Mouse (Mus musculus) embryonic facial prominence, embryonic 13.5 days (tissue): ENCODE data around the gene Taf4. TPM values are rescaled to one million over a fixed set of nuclear protein-coding genes. Genes with fewer than 3 reads are reported as not detected.
A peak's percentile ranks its signal among the peaks of the same experiment; 100 is the strongest.

Source experiments
- ATAC-seq: fragments of 200-750 bp; cut with Nextera tagmentation; 2 replicates; pipeline ENCODE4 v1.8.0; 2017; ENCODE audit warnings: low read depth; ENCODE audit not compliant: insufficient number of reproducible peaks, insufficient read depth, low FRiP score, low TSS enrichment
- H3K27ac ChIP-seq: fragments of 300-500 bp; sonication (generic); 2 replicates; pipeline ENCODE4 v1.5.1; 2015; ENCODE audit warnings: moderate library complexity, mild to moderate bottlenecking, inconsistent platforms
- H3K27me3 ChIP-seq: fragments of 300-500 bp; sonication (generic); 2 replicates; pipeline ENCODE4 v1.6.1; 2015; ENCODE audit warnings: mild to moderate bottlenecking, inconsistent platforms
- H3K36me3 ChIP-seq: fragments of 300-500 bp; sonication (generic); 2 replicates; pipeline ENCODE4 v1.6.1; 2015; ENCODE audit warnings: mild to moderate bottlenecking, inconsistent platforms
- H3K4me1 ChIP-seq: fragments of 300-500 bp; sonication (generic); 2 replicates; pipeline ENCODE4 v1.6.1; 2015; ENCODE audit warnings: inconsistent platforms
- H3K4me2 ChIP-seq: fragments of 300-500 bp; sonication (generic); 2 replicates; pipeline ENCODE4 v1.6.1; 2015; ENCODE audit warnings: moderate library complexity, mild to moderate bottlenecking, inconsistent platforms
- H3K4me3 ChIP-seq: fragments of 300-500 bp; sonication (generic); 2 replicates; pipeline ENCODE4 v1.5.1; 2015; ENCODE audit warnings: mild to moderate bottlenecking, inconsistent platforms
- H3K9ac ChIP-seq: fragments of 300-500 bp; sonication (generic); 2 replicates; pipeline ENCODE4 v1.6.1; 2015; ENCODE audit warnings: mild to moderate bottlenecking, inconsistent platforms
- H3K9me3 ChIP-seq: fragments of 300-500 bp; sonication (generic); 2 replicates; pipeline ENCODE4 v1.6.1; 2016; ENCODE audit warnings: inconsistent platforms
- WGBS: fragments of 180-500 bp; shearing (Covaris S2); methylation state at CpG from one replicate; pipeline ENCODE4 v1.1.7; 2015; ENCODE audit warnings: mixed read lengths; 5-methylcytosine and 5-hydroxymethylcytosine counted together
- polyA plus RNA-seq: library from polyadenylated mRNA; unstranded; fragments of >200 nt; fragmentation: Nextera tagmentation; extraction: Ambion mirVana; gene quantifications from 2 replicates; pipeline ENCODE4 v1.2.1, GENCODE M21; 2015

Taf4 gene
- polyA plus RNA-seq, result 3.7 and 3.9 TPM in 2 replicates

DNA sequence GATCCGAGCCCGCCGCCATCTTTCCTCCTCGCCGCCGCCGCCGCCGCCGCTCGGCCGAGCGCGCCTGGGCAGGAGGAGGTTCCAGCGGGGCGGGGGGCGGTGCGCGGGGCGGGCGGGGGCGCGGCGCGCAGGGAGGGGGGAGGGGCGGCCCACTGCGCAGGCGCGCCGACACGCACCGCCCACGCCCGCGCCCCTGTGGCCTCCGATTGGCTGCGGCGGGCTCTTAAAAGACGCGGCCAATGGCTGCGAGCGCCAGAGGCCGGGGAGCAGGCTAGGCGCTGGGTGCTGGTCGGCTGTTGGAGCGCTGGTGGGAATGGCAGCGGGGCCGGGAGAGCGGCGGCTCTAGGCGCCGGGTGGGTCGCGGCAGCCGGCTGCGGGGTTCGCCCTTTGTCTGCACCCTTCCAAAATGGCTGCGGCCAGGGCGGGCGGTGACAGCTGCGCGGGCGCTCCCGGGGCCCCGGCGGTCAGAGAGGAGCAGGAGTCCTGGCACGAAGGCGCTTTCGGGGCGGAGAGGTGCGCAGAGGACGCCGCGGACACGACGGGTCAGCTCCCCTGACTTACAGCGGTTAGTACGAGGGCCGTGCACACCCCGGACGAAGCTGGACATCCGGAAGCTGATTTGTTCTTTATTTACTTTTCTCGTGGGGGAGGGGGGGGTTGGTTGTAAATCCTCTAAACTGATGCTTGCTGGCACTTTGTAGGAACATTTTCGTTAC, at the start of gene Taf4:
TSS of gene Taf4 (minus strand) at position 19 of the 716 bp plus-strand sequence.
- under 1% methylated on average over 69 of the region's 84 CpGs for WGBS
- peak within 1 kb of the TSS; percentile 96 for H3K27ac ChIP-seq
- no peaks in the 10 kb centered on the region for H3K36me3 ChIP-seq
- no peaks in the 10 kb centered on the region for H3K9me3 ChIP-seq
- peak within 1 kb of the TSS; percentile 81 for H3K4me3 ChIP-seq
- peak within 1 kb of the TSS; percentile 94 for H3K9ac ChIP-seq
- no peaks in the 10 kb centered on the region for H3K27me3 ChIP-seq
- ATAC-seq, result peak; percentile 93
- H3K4me1 ChIP-seq, result peaks cover 42% of the 10 kb centered on the region
- H3K4me2 ChIP-seq, result peak within 1 kb of the TSS; percentile 100

DNA sequence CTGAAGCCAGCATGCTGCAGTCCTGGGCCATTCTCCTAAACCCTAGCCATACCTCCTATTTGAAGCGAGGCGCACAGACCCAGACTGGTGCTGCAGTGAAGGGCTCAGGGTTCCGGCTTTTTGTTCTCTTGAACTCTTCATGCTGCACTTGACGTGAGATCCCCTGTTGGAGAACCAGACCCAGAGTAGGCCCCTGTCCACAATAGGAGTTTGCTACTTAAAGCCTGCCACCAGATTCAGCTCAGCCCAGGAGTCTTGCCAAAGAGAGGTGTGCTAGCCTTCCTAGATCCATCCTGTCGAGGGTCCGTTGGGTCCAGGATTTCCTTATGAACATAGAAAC, 49.4 kb upstream of the Taf4 start:
- Histone ChIP-seq H3K36me3 (peaks cover 33% of the 10 kb centered on the region), H3K27ac (peak overlapping the region; percentile 96), H3K27me3 (peaks cover 24% of the 10 kb centered on the region), H3K9ac (peak overlapping the region; percentile 96), H3K4me1 (peaks cover 34% of the 10 kb centered on the region), H3K9me3 (no peaks in the 10 kb centered on the region), H3K4me2 (peak overlapping the region; percentile 92), H3K4me3 (peak overlapping the region; percentile 96)
- no peak for ATAC-seq
- 3% methylated on average over 6 of the region's 6 CpGs for WGBS

DNA sequence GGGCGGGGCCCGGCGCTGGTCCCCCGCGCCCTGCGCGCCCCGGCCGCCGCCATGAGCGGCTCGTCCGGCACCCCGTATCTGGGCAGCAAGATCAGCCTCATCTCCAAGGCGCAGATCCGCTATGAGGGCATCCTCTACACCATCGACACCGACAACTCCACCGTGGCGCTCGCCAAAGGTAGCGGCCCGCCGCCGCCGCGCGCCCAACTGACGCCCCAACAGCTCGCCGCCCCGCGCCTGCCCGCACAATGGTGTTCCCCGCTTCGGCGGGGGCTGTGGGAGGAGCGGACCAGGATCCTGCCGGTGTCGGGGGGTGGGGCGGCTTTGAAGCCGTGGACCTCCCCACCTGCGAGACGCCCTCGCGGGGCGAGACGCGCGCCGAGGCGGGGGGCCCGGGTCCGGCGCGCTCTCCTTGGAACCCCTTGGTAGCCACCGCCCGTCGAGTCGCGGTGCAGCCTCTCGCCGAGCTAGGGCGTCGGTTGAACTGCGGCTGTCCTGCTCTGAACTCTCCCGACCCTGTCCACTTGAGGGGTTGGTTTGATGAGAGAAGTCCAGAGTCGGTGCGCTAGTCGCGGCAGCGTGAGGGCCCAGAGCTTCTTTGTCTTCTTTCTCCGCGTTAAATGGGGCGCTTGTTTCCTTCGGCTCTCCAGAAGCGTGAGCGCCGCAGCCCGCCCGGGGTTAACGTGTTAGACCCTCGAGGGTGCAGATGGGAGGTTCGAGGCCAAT, 48.9 kb upstream of the Taf4 start:
- peak overlapping the region; percentile 96 for H3K27ac ChIP-seq
- ATAC-seq, result peak; percentile 5; the same call in 1 of the 2 replicates
- peaks cover 34% of the 10 kb centered on the region for H3K4me1 ChIP-seq
- peak overlapping the region; percentile 92 for H3K4me2 ChIP-seq
- H3K27me3 ChIP-seq, result peaks cover 26% of the 10 kb centered on the region
- peak overlapping the region; percentile 96 for H3K4me3 ChIP-seq
- H3K36me3 ChIP-seq, result peaks cover 27% of the 10 kb centered on the region
- H3K9me3 ChIP-seq, result no peaks in the 10 kb centered on the region
- peak overlapping the region; percentile 96 for H3K9ac ChIP-seq
- WGBS, result under 1% methylated on average over 84 of the region's 84 CpGs

DNA sequence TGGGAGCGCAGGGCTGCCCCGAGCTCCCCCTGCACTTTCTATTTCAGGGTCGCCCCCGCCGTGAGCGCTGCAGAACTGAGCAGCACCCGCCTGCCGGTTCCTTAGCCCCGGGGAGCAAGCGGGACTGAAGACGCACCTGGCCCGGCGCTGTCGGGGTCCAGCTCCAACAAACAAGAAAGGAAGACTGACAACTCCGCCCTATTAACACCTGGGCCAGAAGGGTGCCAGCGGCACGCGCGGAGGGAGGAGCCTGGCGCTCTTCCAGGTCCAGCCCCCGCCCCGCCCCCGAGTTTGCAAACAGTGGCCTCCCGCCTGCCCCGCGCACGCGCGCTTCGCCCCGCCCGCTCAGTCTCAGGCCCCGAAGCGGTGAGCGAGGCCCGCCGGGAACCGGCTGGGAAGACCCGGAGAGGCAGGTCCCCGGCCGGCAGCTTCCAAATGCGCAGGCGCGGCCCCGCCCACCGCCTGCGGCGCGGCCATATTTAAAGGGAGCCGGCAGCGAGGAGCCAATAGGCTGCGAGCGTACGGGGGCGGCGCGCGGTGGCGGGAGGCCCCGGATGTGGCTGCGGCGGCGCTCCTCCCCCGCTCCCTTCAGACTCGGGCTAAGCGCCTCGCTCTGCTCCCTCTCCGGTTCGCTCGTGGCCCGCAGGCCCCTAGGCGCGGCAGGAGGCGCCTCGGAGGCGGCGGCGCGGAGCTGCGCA, 48.1 kb upstream of the Taf4 start, which contains the start of gene Lsm14b:
TSS of gene Lsm14b (plus strand) at position 587 of the 698 bp plus-strand sequence.
- Histone ChIP-seq H3K4me2 (peak within 1 kb of the TSS; percentile 92), H3K9me3 (no peaks in the 10 kb centered on the region), H3K4me3 (peak within 1 kb of the TSS; percentile 96), H3K27ac (peak within 1 kb of the TSS; percentile 96), H3K36me3 (peaks cover 20% of the 10 kb centered on the region), H3K9ac (peak within 1 kb of the TSS; percentile 96), H3K4me1 (peaks cover 34% of the 10 kb centered on the region), H3K27me3 (peaks cover 26% of the 10 kb centered on the region)
- ATAC-seq, result peak; percentile 95
- WGBS, result under 1% methylated on average over 76 of the region's 80 CpGs

DNA sequence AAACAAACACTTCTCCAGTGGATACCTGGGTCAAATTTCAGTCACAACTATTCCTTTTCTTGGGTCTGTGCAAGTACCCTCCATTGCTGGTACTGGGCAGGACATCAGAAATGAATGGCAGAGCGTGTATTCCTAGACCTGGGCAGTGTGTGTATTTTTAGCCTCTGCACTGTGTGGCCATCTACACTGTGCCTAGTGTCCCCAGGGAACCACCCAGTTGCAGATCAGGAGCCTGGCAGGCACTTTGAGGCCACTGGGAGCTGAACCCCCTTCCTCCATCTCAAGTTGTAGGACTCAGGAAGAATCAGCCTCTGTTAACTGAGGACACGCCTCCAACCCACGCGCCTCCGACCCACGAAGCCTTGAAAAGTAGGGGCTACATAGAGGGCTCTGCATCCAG, 46.3 kb upstream of the Taf4 start:
- H3K4me3 ChIP-seq, result no peak overlapping the region
- ATAC-seq, result no peak
- H3K27ac ChIP-seq, result no peak overlapping the region
- no peak overlapping the region for H3K4me2 ChIP-seq
- H3K36me3 ChIP-seq, result peaks cover 2% of the 10 kb centered on the region
- no peaks in the 10 kb centered on the region for H3K9me3 ChIP-seq
- 56% methylated on average over 6 of the region's 6 CpGs for WGBS
- peaks cover 21% of the 10 kb centered on the region for H3K4me1 ChIP-seq
- H3K27me3 ChIP-seq, result peaks cover 26% of the 10 kb centered on the region
- no peak overlapping the region for H3K9ac ChIP-seq

DNA sequence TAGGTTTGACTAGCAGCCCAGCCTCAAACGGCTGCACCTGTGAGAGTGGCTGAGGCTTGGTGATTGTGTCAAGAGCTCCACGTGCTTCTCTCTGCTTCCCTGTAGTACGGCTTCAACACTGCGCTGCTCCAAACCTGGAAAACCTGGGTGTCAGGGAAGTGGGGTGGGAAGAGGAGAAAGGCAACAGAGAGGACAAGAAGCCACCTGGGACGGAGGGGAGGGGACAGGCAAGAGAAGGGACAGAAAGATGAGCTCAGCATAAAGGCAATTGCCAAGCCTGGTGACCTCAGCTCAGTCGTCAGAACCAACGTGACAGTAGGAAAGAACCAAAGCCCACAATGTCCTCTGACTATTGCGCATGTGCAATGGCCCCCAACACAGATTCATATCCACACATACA, 44.5 kb upstream of the Taf4 start:
- no peak overlapping the region for H3K4me3 ChIP-seq
- peaks cover 26% of the 10 kb centered on the region for H3K27me3 ChIP-seq
- no peak overlapping the region for H3K27ac ChIP-seq
- peaks cover 3% of the 10 kb centered on the region for H3K4me1 ChIP-seq
- no peak overlapping the region for H3K9ac ChIP-seq
- no peaks in the 10 kb centered on the region for H3K36me3 ChIP-seq
- 78% methylated on average over 8 of the region's 8 CpGs for WGBS
- H3K4me2 ChIP-seq, result no peak overlapping the region
- ATAC-seq, result no peak
- no peaks in the 10 kb centered on the region for H3K9me3 ChIP-seq

DNA sequence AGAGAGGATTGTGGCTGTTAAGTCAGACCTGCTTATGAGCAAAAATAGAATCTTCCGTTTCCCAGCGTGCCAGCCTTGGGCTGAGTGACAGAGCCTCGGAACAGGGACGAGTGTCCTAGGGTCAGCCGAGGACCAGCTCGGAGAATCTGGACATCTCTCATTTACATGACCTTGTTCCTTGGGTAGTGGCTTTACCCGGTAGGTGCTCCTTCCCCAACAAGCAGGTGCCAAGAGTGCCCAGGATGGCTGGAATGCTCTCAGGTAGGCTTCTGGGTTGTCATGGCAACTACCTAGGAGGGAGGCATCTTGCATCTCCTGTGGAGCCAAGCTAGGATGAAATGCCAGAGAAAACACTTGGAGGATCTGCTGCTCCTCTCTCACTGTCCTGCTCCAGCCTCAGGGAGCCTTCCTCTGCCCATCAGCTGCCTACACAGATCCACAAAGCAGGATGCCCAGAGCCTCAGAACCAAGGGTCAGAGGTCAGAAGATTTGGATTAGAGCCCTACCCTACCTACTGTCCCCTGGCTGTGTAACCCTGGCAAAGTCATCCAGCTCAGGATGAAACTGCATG, 43.7 kb upstream of the Taf4 start:
- no peaks in the 10 kb centered on the region for H3K4me1 ChIP-seq
- H3K9ac ChIP-seq, result no peak overlapping the region
- H3K27me3 ChIP-seq, result peaks cover 26% of the 10 kb centered on the region
- 78% methylated on average over 7 of the region's 7 CpGs for WGBS
- H3K9me3 ChIP-seq, result no peaks in the 10 kb centered on the region
- H3K4me3 ChIP-seq, result no peak overlapping the region
- no peaks in the 10 kb centered on the region for H3K36me3 ChIP-seq
- no peak overlapping the region for H3K27ac ChIP-seq
- ATAC-seq, result no peak
- H3K4me2 ChIP-seq, result no peak overlapping the region

DNA sequence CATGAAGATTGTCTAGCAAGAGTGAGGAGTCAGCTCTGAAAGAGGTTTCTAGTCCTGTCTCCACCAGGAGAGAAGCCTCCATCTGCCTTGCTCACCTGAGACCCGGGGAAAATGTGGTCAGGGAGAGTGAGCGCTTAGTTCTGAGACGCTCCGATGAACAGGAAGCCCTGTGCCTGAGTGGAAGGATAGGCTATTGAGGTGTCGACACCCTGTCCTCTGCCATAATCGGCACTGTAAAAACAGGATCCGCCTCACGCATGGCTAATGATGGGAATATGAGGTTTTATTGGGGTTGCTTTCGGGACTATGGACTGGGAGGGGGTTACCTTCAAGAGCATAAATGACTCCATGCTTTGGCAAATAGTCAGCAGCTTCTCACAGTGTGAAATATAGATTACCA, 42.1 kb upstream of the Taf4 start:
- Histone ChIP-seq H3K4me1 (no peaks in the 10 kb centered on the region), H3K4me3 (no peak overlapping the region), H3K9me3 (no peaks in the 10 kb centered on the region), H3K27ac (no peak overlapping the region), H3K36me3 (no peaks in the 10 kb centered on the region), H3K9ac (no peak overlapping the region), H3K27me3 (peaks cover 26% of the 10 kb centered on the region), H3K4me2 (no peak overlapping the region)
- ATAC-seq, result no peak
- 79% methylated on average over 9 of the region's 9 CpGs for WGBS

DNA sequence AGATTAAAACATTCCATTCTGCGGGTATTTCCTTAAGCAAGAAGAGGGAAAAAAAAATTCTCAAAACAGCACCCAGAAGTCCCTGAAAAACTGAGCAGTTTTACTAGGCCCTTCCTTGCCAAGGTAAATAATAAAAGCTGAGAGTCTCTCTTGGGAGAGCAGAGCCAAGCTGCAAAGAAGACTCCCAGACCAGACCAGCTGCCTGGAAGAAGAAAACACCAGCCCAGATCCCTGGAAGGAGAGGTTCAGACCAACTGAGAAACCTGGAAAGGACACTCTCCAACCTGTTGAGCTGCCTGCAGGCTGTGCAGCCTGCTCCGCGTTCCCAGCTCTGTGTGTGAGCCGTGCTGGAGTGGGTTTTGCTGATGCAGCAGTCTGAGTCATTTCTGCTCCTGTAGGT, 41.2 kb upstream of the Taf4 start:
- no peak for ATAC-seq
- Histone ChIP-seq H3K4me3 (no peak overlapping the region), H3K4me2 (no peak overlapping the region), H3K9ac (no peak overlapping the region), H3K27ac (no peak overlapping the region), H3K27me3 (peaks cover 16% of the 10 kb centered on the region), H3K36me3 (no peaks in the 10 kb centered on the region), H3K9me3 (no peaks in the 10 kb centered on the region), H3K4me1 (no peaks in the 10 kb centered on the region)
- WGBS, result 49% methylated on average over 4 of the region's 4 CpGs

DNA sequence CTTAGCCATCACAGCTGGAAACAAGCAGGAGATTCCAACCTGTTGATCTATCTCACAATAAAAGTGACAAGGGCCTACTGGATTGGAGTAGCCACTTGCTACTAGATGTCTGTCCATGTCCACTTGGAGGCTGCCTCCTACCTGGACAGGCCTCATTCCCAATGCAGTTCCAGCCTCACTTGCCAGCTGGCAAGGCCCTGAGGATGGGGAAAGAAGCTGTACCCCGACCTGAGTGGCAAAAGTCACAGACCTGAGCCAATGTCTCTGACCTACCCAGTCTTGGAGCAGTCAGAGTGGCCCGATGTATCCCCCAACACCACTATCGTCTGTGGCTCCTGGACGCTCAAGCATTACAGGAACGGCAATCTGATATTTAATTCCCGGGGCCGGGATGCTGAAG, 37.2 kb upstream of the Taf4 start:
- Histone ChIP-seq H3K4me1 (no peaks in the 10 kb centered on the region), H3K9me3 (no peaks in the 10 kb centered on the region), H3K4me3 (no peak overlapping the region), H3K27me3 (no peaks in the 10 kb centered on the region), H3K27ac (no peak overlapping the region), H3K9ac (no peak overlapping the region), H3K4me2 (no peak overlapping the region), H3K36me3 (no peaks in the 10 kb centered on the region)
- no peak for ATAC-seq
- 90% methylated on average over 7 of the region's 7 CpGs for WGBS

DNA sequence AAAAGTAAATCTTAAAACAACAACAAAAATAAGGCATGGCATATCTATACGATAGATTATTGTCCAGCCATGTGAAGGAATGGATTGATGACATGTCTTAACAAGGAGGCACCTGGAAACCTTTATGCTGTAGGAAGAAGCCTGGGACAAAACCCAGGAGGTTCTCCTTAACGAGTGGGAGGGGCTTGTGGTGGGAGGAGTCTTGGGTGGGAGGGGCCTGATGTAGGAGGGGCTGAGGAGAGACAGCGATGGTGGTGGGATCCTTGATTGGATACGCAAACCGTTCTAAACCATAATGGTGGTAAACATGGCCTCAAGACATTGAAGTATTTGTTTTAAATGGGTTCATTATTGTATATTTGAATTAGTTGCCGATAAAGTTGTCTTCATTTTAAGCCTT, 34.9 kb upstream of the Taf4 start:
- 81% methylated on average over 6 of the region's 6 CpGs for WGBS
- no peak for ATAC-seq

More for the DNA sequence above, 34.9 kb upstream of the Taf4 start:
- Histone ChIP-seq H3K9ac (no peak overlapping the region), H3K36me3 (no peaks in the 10 kb centered on the region), H3K27ac (no peak overlapping the region), H3K4me3 (no peak overlapping the region), H3K27me3 (0 out of 2 replicates have a peak, but pooled peaks cover 1% of the 10 kb centered on the region), H3K4me2 (no peak overlapping the region), H3K4me1 (no peaks in the 10 kb centered on the region), H3K9me3 (no peaks in the 10 kb centered on the region)
